Comparison of ENCODE assay signal across 23 mouse cellular contexts in the genomic region with DNA sequence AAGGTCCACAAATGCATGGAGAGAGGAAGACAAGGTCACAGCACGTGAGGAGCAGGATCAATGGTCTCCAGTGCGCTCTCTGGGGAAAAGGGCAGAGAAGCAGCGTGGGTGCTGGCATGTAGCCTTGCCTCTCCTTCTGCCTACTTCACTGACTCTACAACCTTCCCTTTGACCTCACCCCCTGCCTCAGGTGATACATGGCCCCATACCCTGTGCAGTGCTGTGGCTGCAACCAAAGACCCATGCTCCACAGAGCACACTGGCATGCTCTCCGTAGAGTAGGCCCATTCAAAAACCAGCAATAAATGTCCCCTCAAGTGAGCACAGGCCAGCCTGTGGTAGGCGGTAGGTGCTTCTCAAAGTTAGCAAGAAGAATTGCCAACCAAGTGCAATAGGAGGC. TPM values are rescaled to one million over a fixed set of nuclear protein-coding genes. Genes with fewer than 3 reads are reported as not detected.
DNase-seq lines count a peak whose midpoint lies in the region; ATAC-seq and TF ChIP-seq lines count a peak whose summit lies in the region.
"Had no signal": no experiment of that assay in that cellular context is flagged by ENCODE, and none has a peak within 500 bp of the region (broad histone marks: within the 10 kb centered on the region; RNA-seq: fewer than 3 reads in every experiment).

No protein-coding gene starts in this region.

- H3K36me3 ChIP-seq in forebrain, embryonic 15.5 days = no peaks in the 10 kb centered on the region
- no peaks in the 10 kb centered on the region for H3K36me3 ChIP-seq in forebrain, embryonic 10.5 days (replicated peaks)
- H3K36me3 ChIP-seq in heart, postnatal 0 days (replicated peaks; ENCODE audit: control insufficient read depth, insufficient read depth, low read length) = no peaks in the 10 kb centered on the region
- no peaks in the 10 kb centered on the region for H3K36me3 ChIP-seq in megakaryocyte, embryonic 14.5 days (replicated peaks; ENCODE audit: low read length)
- H3K36me3 ChIP-seq: embryonic facial prominence, embryonic 12.5 days; hindbrain, embryonic 10.5 days; hindbrain, embryonic 15.5 days had no signal

- H3K9ac ChIP-seq in forebrain, embryonic 15.5 days (replicated peaks) = no peak overlapping the region
- no peak overlapping the region for H3K9ac ChIP-seq in heart, postnatal 0 days (replicated peaks; ENCODE audit: low read depth, low read length)
- H3K9ac ChIP-seq: embryonic facial prominence, embryonic 12.5 days; forebrain, embryonic 13.5 days; hindbrain, embryonic 15.5 days had no signal

- ATAC-seq in forebrain, embryonic 15.5 days (replicated peaks) = 0 out of 2 replicates have a peak, but pooled peaks have one; percentile 24
- no peak; the same call in 1 of the 2 replicates for ATAC-seq in heart, postnatal 0 days (ENCODE audit: insufficient read depth, low read depth)
- no peak for ATAC-seq in megakaryocyte, adult 5-6 weeks (ENCODE audit: poor library complexity, severe bottlenecking)
- ATAC-seq: inflammation-experienced regulatory T-cells, adult 6 months had no signal

- no peak overlapping the region for H3K4me2 ChIP-seq in forebrain, embryonic 15.5 days (replicated peaks)
- H3K4me2 ChIP-seq in heart, postnatal 0 days (ENCODE audit: low read depth, low read length) = no peak overlapping the region
- H3K4me2 ChIP-seq: embryonic facial prominence, embryonic 12.5 days; forebrain, embryonic 13.5 days; heart, embryonic 11.5 days; hindbrain, embryonic 15.5 days had no signal

- no peak for TF ChIP-seq EP300 in heart, postnatal 0 days (IDR thresholded peaks at IDR 0.05; ENCODE audit: low read depth)

- WGBS in forebrain, embryonic 15.5 days = 82% methylated on average over 5 of the region's 5 CpGs
- 90% methylated on average over 5 of the region's 5 CpGs for WGBS in forebrain, embryonic 10.5 days
- 80% methylated on average over 5 of the region's 5 CpGs for WGBS in heart, postnatal 0 days

- H3K27ac ChIP-seq in forebrain, embryonic 15.5 days (replicated peaks) = no peak overlapping the region
- H3K27ac ChIP-seq in forebrain, embryonic 10.5 days = no peak overlapping the region
- peak overlapping the region; percentile 5; the same call in 1 of the 2 replicates for H3K27ac ChIP-seq in heart, postnatal 0 days (ENCODE audit: low read depth)
- H3K27ac ChIP-seq: embryonic facial prominence, embryonic 12.5 days; forebrain, embryonic 13.5 days; gastrocnemius, adult 2 months; hindbrain, embryonic 10.5 days; hindbrain, embryonic 15.5 days had no signal

- no peak for DNase-seq in forebrain, embryonic 10.5 days (ENCODE audit: extremely low spot score, low spot score)
- DNase-seq in heart, postnatal 0 days (ENCODE audit: low spot score) = no peak
- no peak for DNase-seq in heart, adult 8-10 months (ENCODE audit: low spot score)
- DNase-seq: adrenal gland, postnatal 10 days; cerebellum, adult 11 months; cerebellum, adult 8-10 months; cerebellum, postnatal 14 days; embryo, embryonic 11 days; gastrocnemius, adult 2 months; gastrocnemius, postnatal 25 days had no signal

- H3K9me3 ChIP-seq in forebrain, embryonic 15.5 days = no peaks in the 10 kb centered on the region
- no peaks in the 10 kb centered on the region for H3K9me3 ChIP-seq in forebrain, embryonic 10.5 days
- H3K9me3 ChIP-seq in heart, postnatal 0 days (replicated peaks; ENCODE audit: control insufficient read depth, low read length) = no peaks in the 10 kb centered on the region
- no peaks in the 10 kb centered on the region for H3K9me3 ChIP-seq in megakaryocyte, embryonic 14.5 days
- H3K9me3 ChIP-seq: embryonic facial prominence, embryonic 12.5 days; forebrain, embryonic 13.5 days; hindbrain, embryonic 10.5 days; hindbrain, embryonic 15.5 days had no signal

- no peak for TF ChIP-seq CTCF in heart, postnatal 0 days (IDR thresholded peaks at IDR 0.05; ENCODE audit: low read depth)

- H3K4me3 ChIP-seq in forebrain, embryonic 15.5 days = no peak overlapping the region
- H3K4me3 ChIP-seq in forebrain, embryonic 10.5 days = no peak overlapping the region
- no peak overlapping the region for H3K4me3 ChIP-seq in heart, postnatal 0 days (ENCODE audit: low read depth, low read length)
- H3K4me3 ChIP-seq in megakaryocyte, embryonic 14.5 days (replicated peaks) = peak overlapping the region; percentile 50
- H3K4me3 ChIP-seq: embryonic facial prominence, embryonic 12.5 days; forebrain, embryonic 13.5 days; gastrocnemius, adult 2 months; hindbrain, embryonic 10.5 days; hindbrain, embryonic 15.5 days had no signal

- peaks cover 10% of the 10 kb centered on the region; the same call in 1 of the 2 replicates for H3K4me1 ChIP-seq in forebrain, embryonic 15.5 days
- H3K4me1 ChIP-seq in forebrain, embryonic 10.5 days = peaks cover 6% of the 10 kb centered on the region; the same call in 1 of the 2 replicates
- peaks cover 20% of the 10 kb centered on the region for H3K4me1 ChIP-seq in heart, postnatal 0 days (ENCODE audit: control insufficient read depth, insufficient read depth)
- H3K4me1 ChIP-seq in megakaryocyte, embryonic 14.5 days = no peaks in the 10 kb centered on the region
- H3K4me1 ChIP-seq: embryonic facial prominence, embryonic 12.5 days; hindbrain, embryonic 10.5 days; hindbrain, embryonic 15.5 days had no signal

- no peaks in the 10 kb centered on the region for H3K27me3 ChIP-seq in forebrain, embryonic 15.5 days
- H3K27me3 ChIP-seq in forebrain, embryonic 10.5 days (ENCODE audit: poor library complexity, severe bottlenecking) = no peaks in the 10 kb centered on the region
- H3K27me3 ChIP-seq in heart, postnatal 0 days (ENCODE audit: control insufficient read depth, insufficient read depth, low read length) = no peaks in the 10 kb centered on the region
- H3K27me3 ChIP-seq in megakaryocyte, embryonic 14.5 days (replicated peaks) = no peaks in the 10 kb centered on the region
- H3K27me3 ChIP-seq: embryonic facial prominence, embryonic 12.5 days; forebrain, embryonic 13.5 days; hindbrain, embryonic 15.5 days had no signal

RNA-seq across cellular contexts. Expression of a gene that starts 28.8 kb away (rescaled TPM):
- 98.4 and 101 TPM in 2 replicates for polyA plus RNA-seq in forebrain, embryonic 15.5 days (2015; fragmentation: Nextera tagmentation; extraction: Ambion mirVana)
- 2.0 and 2.6 TPM in 2 replicates for polyA plus RNA-seq in forebrain, embryonic 10.5 days (2016; fragmentation: Nextera tagmentation; extraction: Ambion mirVana)
- total RNA-seq in heart, postnatal 0 days (2014; rRNA removed; ENCODE audit: low replicate concordance) = 55.3 and 66.3 TPM in 2 replicates
- polyA plus RNA-seq in heart, postnatal 0 days (2015; fragmentation: Nextera tagmentation; extraction: Ambion mirVana) = 45.0 and 47.1 TPM in 2 replicates
- 1 to 10 TPM; 4.1 to 8.7 (median 6.3) TPM for total RNA-seq in heart, adult 8-10 months (2022)
- polyA plus RNA-seq in megakaryocyte, embryonic 14.5 days (2012; ENCODE audit: insufficient read depth, low replicate concordance) = not detected in 2 replicates
- not detected in 2 replicates for total RNA-seq in megakaryocyte, adult 5-6 weeks (2015)
- total RNA-seq in megakaryocyte, adult 5-6 weeks (2017) = not detected in 2 replicates
- total RNA-seq: common myeloid progenitor, adult 5-6 weeks; granulocyte monocyte progenitor cell, adult 5-6 weeks; MEL had no signal
- polyA plus RNA-seq: C2C12 had no signal

Comparison
In these comparisons a context has a peak if more than half of its experiments do, and no peak if none do; other contexts are left out.
1. RNA of a gene that starts 28.8 kb away (polyA plus RNA-seq): 98.4 to 101 TPM in forebrain, embryonic 15.5 days and 45.0 to 47.1 TPM in heart, postnatal 0 days; 2.0 to 2.6 TPM in forebrain, embryonic 10.5 days and not detected in megakaryocyte, embryonic 14.5 days; every median in the first group is over 10 times any median in the second.